In the genomic region with DNA sequence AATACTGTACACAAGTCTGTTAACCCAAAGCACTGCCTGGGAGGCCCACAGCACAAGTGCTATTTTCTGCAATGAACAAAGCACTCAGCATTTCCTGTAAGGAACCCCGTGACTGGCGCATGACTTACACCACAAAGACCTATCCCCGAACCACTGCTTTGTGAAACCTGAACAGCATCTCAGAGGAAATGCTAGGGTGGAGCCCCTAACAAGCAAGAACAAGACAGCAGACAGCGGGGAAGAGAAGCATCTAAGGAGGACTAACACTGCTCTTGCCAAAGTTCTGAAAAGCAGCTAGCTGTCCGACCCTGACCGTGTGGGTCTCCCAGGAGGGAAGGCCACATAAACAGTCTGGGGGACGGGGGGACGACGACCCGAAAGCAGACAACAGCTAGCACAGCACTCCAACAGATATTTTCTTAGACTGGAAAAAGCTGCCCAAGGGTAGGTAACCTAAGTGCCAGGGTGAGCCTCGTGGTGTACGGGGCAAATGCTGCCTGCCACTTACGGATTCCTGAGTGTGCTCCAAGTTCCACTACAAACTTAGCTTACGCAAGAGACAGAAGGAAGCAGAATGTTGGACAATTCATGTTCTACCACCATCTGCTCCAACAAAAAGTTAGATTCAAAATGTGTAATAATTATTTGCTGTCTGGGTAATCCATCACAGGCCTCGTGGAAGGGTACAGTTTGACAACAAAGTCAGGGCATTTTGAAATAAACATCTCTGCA, we compare ENCODE assay signal across 8 mouse cellular contexts. TPM values are rescaled to one million over a fixed set of nuclear protein-coding genes. Genes with fewer than 3 reads are reported as not detected.
DNase-seq lines count a peak whose midpoint lies in the region; ATAC-seq and TF ChIP-seq lines count a peak whose summit lies in the region.

No protein-coding gene starts in this region.

- peaks cover 8% of the 10 kb centered on the region in 2 experiments; a peak in 3 of 4 replicates for H3K4me1 ChIP-seq in MEL (ENCODE audit: control insufficient read depth in 1 of 2, insufficient read depth in 2 of 2, low read length in 2 of 2)
- peaks cover 4 to 31% of the 10 kb centered on the region in 2 experiments; a peak in 3 of 4 replicates for H3K4me1 ChIP-seq in liver, embryonic 14.5 days (replicated peaks; ENCODE audit: control insufficient read depth in 2 of 2, insufficient read depth in 2 of 2, low read length in 1 of 2)
- H3K4me1 ChIP-seq in spleen, adult 2 months (ENCODE audit: control insufficient read depth, insufficient read depth, insufficient read length) = peaks cover 28% of the 10 kb centered on the region; the same call in 1 of the 2 replicates
- H3K4me1 ChIP-seq in forebrain, embryonic 12.5 days = no peaks in the 10 kb centered on the region; the same call in 1 of the 2 replicates

- peaks cover 4 to 16% of the 10 kb centered on the region in 2 experiments for H3K36me3 ChIP-seq in MEL (ENCODE audit: control insufficient read depth in 1 of 2, insufficient read depth in 2 of 2, low read length in 2 of 2)
- peaks cover 16% of the 10 kb centered on the region for H3K36me3 ChIP-seq in liver, embryonic 14.5 days (replicated peaks; ENCODE audit: control insufficient read depth, insufficient read depth, low read depth)
- H3K36me3 ChIP-seq in spleen, adult 2 months (ENCODE audit: control insufficient read depth, insufficient read depth, low read length) = peaks cover 7% of the 10 kb centered on the region
- no peaks in the 10 kb centered on the region for H3K36me3 ChIP-seq in forebrain, embryonic 12.5 days (replicated peaks)

- no peak overlapping the region for H3K9ac ChIP-seq in MEL (ENCODE audit: control insufficient read depth, low read depth, low read length, poor library complexity, severe bottlenecking)
- no peak overlapping the region for H3K9ac ChIP-seq in liver, embryonic 14.5 days (replicated peaks)
- H3K9ac ChIP-seq in forebrain, embryonic 12.5 days = no peak overlapping the region

- H3K4me2 ChIP-seq in liver, embryonic 14.5 days (ENCODE audit: low read depth) = peak overlapping the region; percentile 24; the same call in 1 of the 2 replicates
- no peak overlapping the region for H3K4me2 ChIP-seq in forebrain, embryonic 12.5 days

- H3K4me3 ChIP-seq in MEL (ENCODE audit: control insufficient read depth in 1 of 2, insufficient read depth in 1 of 2, low read depth in 2 of 2, low read length in 2 of 2) = no peak overlapping the region
- H3K4me3 ChIP-seq in liver, embryonic 14.5 days (ENCODE audit: insufficient read depth in 1 of 2, low read depth in 2 of 2, low read length in 2 of 2) = no peak overlapping the region
- peak overlapping the region; percentile 45; the same call in 1 of the 2 replicates for H3K4me3 ChIP-seq in spleen, adult 2 months (ENCODE audit: extremely low read depth, insufficient read depth, insufficient read length)
- H3K4me3 ChIP-seq in forebrain, embryonic 12.5 days (replicated peaks) = no peak overlapping the region

- DNase-seq in B cell, adult 2 months = peak; percentile 90 to 94
- no peak for DNase-seq in MEL (ENCODE audit: low read depth, low spot score)
- peak; percentile 33 to 50 for DNase-seq in gastrocnemius, adult 8-10 months (ENCODE audit: low spot score in 2 of 2)
- no peak for DNase-seq in liver, embryonic 14.5 days (ENCODE audit: low read depth in 3 of 3, low spot score in 3 of 3)
- peak; percentile 88 to 97 for DNase-seq in spleen, adult 2 months (ENCODE audit: low read depth in 1 of 2, low spot score in 2 of 2)
- no peak for DNase-seq in left cerebral cortex, postnatal 36 days (ENCODE audit: low spot score in 2 of 2)

- WGBS in liver, embryonic 14.5 days (ENCODE audit: insufficient replicate concordance) = 29% methylated on average over 15 of the region's 15 CpGs
- 13% methylated on average over 15 of the region's 15 CpGs for WGBS in spleen, adult 2 months
- 79% methylated on average over 15 of the region's 15 CpGs for WGBS in forebrain, embryonic 12.5 days

- 0 out of 2 replicates have a peak overlapping the region, but pooled peaks have one; percentile 4 for H3K27ac ChIP-seq in MEL (ENCODE audit: control insufficient read depth, low read depth, low read length)
- H3K27ac ChIP-seq in liver, embryonic 14.5 days = peak overlapping the region; percentile 27; the same call in 1 of the 2 replicates
- H3K27ac ChIP-seq in spleen, adult 2 months (ENCODE audit: insufficient read depth, low read length) = peak overlapping the region; percentile 99
- no peak overlapping the region for H3K27ac ChIP-seq in forebrain, embryonic 12.5 days

- H3K79me2 ChIP-seq in MEL (ENCODE audit: control insufficient read depth, insufficient read depth, low read length, poor library complexity) = peaks cover 42% of the 10 kb centered on the region

- TF ChIP-seq RAD21 in MEL (IDR thresholded peaks at IDR 0.05; ENCODE audit: low read depth, low read length) = no peak

- no peak for TF ChIP-seq CTCF in MEL (IDR thresholded peaks at IDR 0.05 in 2 of 3, conservative IDR thresholded peaks at IDR 0.05 in 1 of 3; ENCODE audit: control insufficient read depth in 1 of 3, insufficient read depth in 1 of 3, low read depth in 2 of 3, low read length in 3 of 3, poor library complexity in 1 of 3, severe bottlenecking in 1 of 3)
- no peak for TF ChIP-seq CTCF in liver, embryonic 14.5 days (IDR thresholded peaks at IDR 0.05; ENCODE audit: low read depth)
- no peak for TF ChIP-seq CTCF in spleen, adult 2 months (IDR thresholded peaks at IDR 0.05; ENCODE audit: extremely low read depth, insufficient read depth, insufficient read length, insufficient replicate concordance)

- no peaks in the 10 kb centered on the region for H3K27me3 ChIP-seq in MEL (ENCODE audit: control insufficient read depth in 1 of 2, insufficient read depth in 2 of 2, low read length in 2 of 2)
- no peaks in the 10 kb centered on the region for H3K27me3 ChIP-seq in liver, embryonic 14.5 days (ENCODE audit: control insufficient read depth, insufficient read depth, low read length)
- no peaks in the 10 kb centered on the region for H3K27me3 ChIP-seq in spleen, adult 2 months (ENCODE audit: control insufficient read depth, insufficient read depth, low read length)
- no peaks in the 10 kb centered on the region for H3K27me3 ChIP-seq in forebrain, embryonic 12.5 days

- ATAC-seq in inflammation-experienced regulatory T-cells, adult 6 months = peak; percentile 97
- ATAC-seq in liver, embryonic 14.5 days (ENCODE audit: insufficient read depth) = peak; percentile 19; the same call in 1 of the 2 replicates
- ATAC-seq in forebrain, embryonic 12.5 days (ENCODE audit: low FRiP score) = no peak

- intact Hi-C loops in left cerebral cortex, postnatal 36 days (cut with DNase I) = loop anchor here (1.0 kb wide), 1 partner anchor 20 kb away; no protein-coding TSS in a partner anchor

- TF ChIP-seq EP300 in MEL (IDR thresholded peaks at IDR 0.05; ENCODE audit: low read depth in 1 of 2, low read length in 2 of 2) = no peak
- TF ChIP-seq EP300 in liver, embryonic 14.5 days (IDR thresholded peaks at IDR 0.05; ENCODE audit: low read depth) = no peak

- no peaks in the 10 kb centered on the region for H3K9me3 ChIP-seq in MEL (replicated peaks; ENCODE audit: insufficient read depth, low read length)
- H3K9me3 ChIP-seq in liver, embryonic 14.5 days (ENCODE audit: control insufficient read depth, low read length) = no peaks in the 10 kb centered on the region
- no peaks in the 10 kb centered on the region for H3K9me3 ChIP-seq in forebrain, embryonic 12.5 days

- TF ChIP-seq POLR2A in MEL (IDR thresholded peaks at IDR 0.05; ENCODE audit: control insufficient read depth in 1 of 2, insufficient read depth in 1 of 2, low read depth in 1 of 2, low read length in 2 of 2, poor library complexity in 1 of 2) = no peak
- TF ChIP-seq POLR2A in spleen, adult 2 months (IDR thresholded peaks at IDR 0.05; ENCODE audit: low read depth, low read length) = peak; percentile 57

TF ChIP-seq in MEL, 35 proteins besides CTCF, POLR2A, EP300 and RAD21:
- TF ChIP-seq GATA1 (IDR thresholded peaks at IDR 0.05; ENCODE audit: low read depth, low read length) = no peak
- TF ChIP-seq SIN3A (IDR thresholded peaks at IDR 0.05; ENCODE audit: low read length) = no peak
- no peak for TF ChIP-seq MXI1 (IDR thresholded peaks at IDR 0.05; ENCODE audit: low read depth, low read length)
- no peak for TF ChIP-seq ZC3H11A (IDR thresholded peaks at IDR 0.05; ENCODE audit: low read depth, low read length)
- TF ChIP-seq POLR2AphosphoS2 (IDR thresholded peaks at IDR 0.05; ENCODE audit: low read length) = no peak
- TF ChIP-seq HCFC1 (IDR thresholded peaks at IDR 0.05; ENCODE audit: low read depth, low read length) = no peak
- no peak for TF ChIP-seq MEF2A (IDR thresholded peaks at IDR 0.05; ENCODE audit: extremely low read depth, insufficient replicate concordance, low read depth, low read length, poor library complexity, severe bottlenecking)
- no peak for TF ChIP-seq CHD1 (IDR thresholded peaks at IDR 0.05; ENCODE audit: low read depth, low read length)
- no peak for TF ChIP-seq JUND (IDR thresholded peaks at IDR 0.05; ENCODE audit: low read depth, low read length)

RNA-seq across cellular contexts. Expression of a gene that starts 21.3 kb away (rescaled TPM):
- 33.2 and 42.1 TPM in 2 replicates for total RNA-seq in MEL (2012; rRNA removed)
- 10 to 100 TPM in 1 of 2 experiments, not detected in 1; 59.1 TPM for polyA plus RNA-seq in MEL (2012; ENCODE audit: insufficient read depth in 1 of 2, insufficient read length in 2 of 2, low read depth in 1 of 2, low replicate concordance in 2 of 2, missing spikeins in 1 of 2)
- 10 to 100 TPM; 31.3 to 37.6 (median 34.7) TPM for total RNA-seq in gastrocnemius, adult 8-10 months (2022)
- 10 to 100 TPM; 37.2 to 54.1 (median 46.1) TPM for polyA plus RNA-seq in inflammation-experienced regulatory T-cells, adult 6 months (2017; shearing (Covaris generic))
- polyA plus RNA-seq in liver, embryonic 14.5 days (2012; rRNA removed) = 24.7 and 30.4 TPM in 2 replicates
- 40.0 and 42.2 TPM in 2 replicates for polyA plus RNA-seq in liver, embryonic 14.5 days (2014; fragmentation: Nextera tagmentation; extraction: Ambion mirVana)
- 20.0 and 23.9 TPM in 2 replicates for polyA plus RNA-seq in spleen, adult 2 months (2012; rRNA removed)
- polyA plus RNA-seq in forebrain, embryonic 12.5 days (2016; fragmentation: Nextera tagmentation; extraction: Ambion mirVana) = 18.6 and 20.4 TPM in 2 replicates
- total RNA-seq in left cerebral cortex, postnatal 36 days (2021) = 10 to 100 TPM; 11.7 to 12.3 TPM

RNA-seq across cellular contexts. Expression of a gene that starts 24.1 kb away (rescaled TPM):
- total RNA-seq in MEL (2012; rRNA removed) = 126 and 171 TPM in 2 replicates
- 100 to 1,000 TPM; 342 to 437 TPM for polyA plus RNA-seq in MEL (2012; ENCODE audit: insufficient read depth in 1 of 2, insufficient read length in 2 of 2, low read depth in 1 of 2, low replicate concordance in 2 of 2, missing spikeins in 1 of 2)
- 100 to 1,000 TPM in 2 of 4 experiments, 10 to 100 TPM in 2; 89.8 to 139 (median 106) TPM for total RNA-seq in gastrocnemius, adult 8-10 months (2022)
- polyA plus RNA-seq in inflammation-experienced regulatory T-cells, adult 6 months (2017; shearing (Covaris generic)) = 100 to 1,000 TPM in 2 of 3 experiments, 10 to 100 TPM in 1; 98.6 to 213 (median 185) TPM
- polyA plus RNA-seq in liver, embryonic 14.5 days (2012; rRNA removed) = 189 and 409 TPM in 2 replicates
- 85.0 and 93.4 TPM in 2 replicates for polyA plus RNA-seq in liver, embryonic 14.5 days (2014; fragmentation: Nextera tagmentation; extraction: Ambion mirVana)
- polyA plus RNA-seq in spleen, adult 2 months (2012; rRNA removed) = 12.4 and 15.7 TPM in 2 replicates
- 448 and 488 TPM in 2 replicates for polyA plus RNA-seq in forebrain, embryonic 12.5 days (2016; fragmentation: Nextera tagmentation; extraction: Ambion mirVana)
- total RNA-seq in left cerebral cortex, postnatal 36 days (2021) = 100 to 1,000 TPM; 260 to 274 TPM

Comparison
In these comparisons a context has a peak if more than half of its experiments do, and no peak if none do; other contexts are left out.
1. DNase-seq: peak in B cell, adult 2 months (2 of 2), gastrocnemius, adult 8-10 months (2 of 2) and spleen, adult 2 months (2 of 2); none in MEL (single experiment), liver, embryonic 14.5 days (0 of 3) and left cerebral cortex, postnatal 36 days (0 of 2).